ENCODE assay signal across 7 mouse cellular contexts in genomic region chr4:130520482-130520851, GRCm38 (mm10). TPM values are rescaled to one million over a fixed set of nuclear protein-coding genes. Genes with fewer than 3 reads are reported as not detected.
DNase-seq lines count a peak whose midpoint lies in the region; ATAC-seq and TF ChIP-seq lines count a peak whose summit lies in the region.

No protein-coding gene starts in this region.

- H3K9ac ChIP-seq in lung, embryonic 14.5 days: peak overlapping the region; percentile 71; the same call in 1 of the 2 replicates
- no peak overlapping the region; the same call in 1 of the 2 replicates for H3K9ac ChIP-seq in embryonic facial prominence, embryonic 15.5 days
- H3K9ac ChIP-seq in limb, embryonic 11.5 days (ENCODE audit: low read length): no peak overlapping the region

- no peak overlapping the region for H3K27ac ChIP-seq in lung, embryonic 14.5 days (ENCODE audit: low read depth)
- no peak overlapping the region for H3K27ac ChIP-seq in embryonic facial prominence, embryonic 15.5 days (replicated peaks)
- H3K27ac ChIP-seq in limb, embryonic 11.5 days (replicated peaks; ENCODE audit: low read depth, low read length): no peak overlapping the region
- H3K27ac ChIP-seq in olfactory bulb, adult 2 months (ENCODE audit: insufficient read depth, low read depth, low read length): no peak overlapping the region

- H3K4me3 ChIP-seq in lung, embryonic 14.5 days (ENCODE audit: low read depth, low read length): peak overlapping the region; percentile 59
- H3K4me3 ChIP-seq in embryonic facial prominence, embryonic 15.5 days (replicated peaks): peak overlapping the region; percentile 65
- H3K4me3 ChIP-seq in limb, embryonic 11.5 days (ENCODE audit: low read depth, low read length): peak overlapping the region; percentile 52
- peak overlapping the region; percentile 64 for H3K4me3 ChIP-seq in olfactory bulb, adult 2 months (ENCODE audit: insufficient read depth, low read depth, low read length)

- H3K9me3 ChIP-seq in lung, embryonic 14.5 days (ENCODE audit: low read depth, low read length): no peaks in the 10 kb centered on the region
- no peaks in the 10 kb centered on the region for H3K9me3 ChIP-seq in embryonic facial prominence, embryonic 15.5 days (replicated peaks)
- H3K9me3 ChIP-seq in limb, embryonic 11.5 days (ENCODE audit: control insufficient read depth, low read length): no peaks in the 10 kb centered on the region

- no peaks in the 10 kb centered on the region for H3K27me3 ChIP-seq in lung, embryonic 14.5 days (ENCODE audit: insufficient read depth, low read length)
- no peaks in the 10 kb centered on the region for H3K27me3 ChIP-seq in embryonic facial prominence, embryonic 15.5 days
- H3K27me3 ChIP-seq in limb, embryonic 11.5 days (ENCODE audit: control insufficient read depth, insufficient read depth, low read length): no peaks in the 10 kb centered on the region

- TF ChIP-seq POLR2A in olfactory bulb, adult 2 months (IDR thresholded peaks at IDR 0.05; ENCODE audit: insufficient read depth, low read depth, low read length): no peak

- ATAC-seq in lung, embryonic 14.5 days (ENCODE audit: insufficient read depth): peak; percentile 78
- no peak; the same call in 1 of the 2 replicates for ATAC-seq in embryonic facial prominence, embryonic 15.5 days (ENCODE audit: insufficient number of reproducible peaks, low FRiP score, low TSS enrichment, low read depth)
- ATAC-seq in limb, embryonic 11.5 days (ENCODE audit: insufficient number of reproducible peaks, low FRiP score, low TSS enrichment, low read depth): peak; percentile 62; the same call in 1 of the 2 replicates

- peak overlapping the region; percentile 76 for H3K4me2 ChIP-seq in lung, embryonic 14.5 days
- peak overlapping the region; percentile 91 for H3K4me2 ChIP-seq in embryonic facial prominence, embryonic 15.5 days (replicated peaks)
- peak overlapping the region; percentile 78 for H3K4me2 ChIP-seq in limb, embryonic 11.5 days (ENCODE audit: low read depth, severe bottlenecking)

- WGBS in lung, embryonic 14.5 days: 4% methylated on average over 9 of the region's 9 CpGs
- 1% methylated on average over 9 of the region's 9 CpGs for WGBS in embryonic facial prominence, embryonic 15.5 days
- 0% methylated on average over 9 of the region's 9 CpGs for WGBS in limb, embryonic 11.5 days
- 7% methylated on average over 9 of the region's 9 CpGs for WGBS in olfactory bulb, adult 2 months

- H3K4me1 ChIP-seq in lung, embryonic 14.5 days (ENCODE audit: insufficient read depth): no peaks in the 10 kb centered on the region
- H3K4me1 ChIP-seq in embryonic facial prominence, embryonic 15.5 days: peaks cover 11% of the 10 kb centered on the region
- H3K4me1 ChIP-seq in limb, embryonic 11.5 days (ENCODE audit: control insufficient read depth, insufficient read depth, low read length): no peaks in the 10 kb centered on the region
- H3K4me1 ChIP-seq in olfactory bulb, adult 2 months (ENCODE audit: control insufficient read depth, insufficient read depth, low read length): peaks cover 11% of the 10 kb centered on the region

- no peak for TF ChIP-seq CTCF in lung, embryonic 14.5 days (IDR thresholded peaks at IDR 0.05; ENCODE audit: low read depth)
- no peak for TF ChIP-seq CTCF in olfactory bulb, adult 2 months (IDR thresholded peaks at IDR 0.05; ENCODE audit: insufficient read depth, low read depth, low read length)

- no peak for DNase-seq in lung, embryonic 14.5 days
- DNase-seq in lung, postnatal 14 days: no peak
- no peak for DNase-seq in limb, embryonic 11.5 days (ENCODE audit: low spot score)
- DNase-seq in urinary bladder, adult 2 months (ENCODE audit: low spot score): no peak
- no peak for DNase-seq in gastrocnemius, adult 8-10 months (ENCODE audit: low spot score in 2 of 2)

- H3K36me3 ChIP-seq in lung, embryonic 14.5 days (ENCODE audit: insufficient read depth): no peaks in the 10 kb centered on the region
- H3K36me3 ChIP-seq in embryonic facial prominence, embryonic 15.5 days: no peaks in the 10 kb centered on the region
- no peaks in the 10 kb centered on the region for H3K36me3 ChIP-seq in limb, embryonic 11.5 days (ENCODE audit: control insufficient read depth, insufficient read depth, low read length)

RNA-seq across cellular contexts. Expression of gene Nkain1, which starts 53.5 kb away (rescaled TPM):
- polyA plus RNA-seq in lung, embryonic 14.5 days (2014; fragmentation: Nextera tagmentation; extraction: Ambion mirVana): 2.9 and 3.3 TPM in 2 replicates
- polyA plus RNA-seq in embryonic facial prominence, embryonic 15.5 days (2015; fragmentation: Nextera tagmentation; extraction: Ambion mirVana): 0.56 and 1.0 TPM in 2 replicates
- 8.8 and 8.9 TPM in 2 replicates for polyA plus RNA-seq in limb, embryonic 11.5 days (2014; fragmentation: Nextera tagmentation; extraction: Ambion mirVana)
- polyA plus RNA-seq in olfactory bulb, adult 2 months (2012; ENCODE audit: insufficient read depth, insufficient read length, low replicate concordance, missing spikeins): not detected in 2 replicates
- polyA plus RNA-seq in urinary bladder, adult 2 months (2012; rRNA removed): 3.2 and 3.4 TPM in 2 replicates
- total RNA-seq in gastrocnemius, adult 8-10 months (2022): 10 to 100 TPM; 14.8 to 37.2 (median 25.9) TPM
